Mouse (Mus musculus): ENCODE data around the gene Hspb1. TPM values are rescaled to one million over a fixed set of nuclear protein-coding genes. Genes with fewer than 3 reads are reported as not detected.

Gene Hspb1
- total RNA-seq, 2 experiments from 2014 or later: 6.9 to 9.4 TPM

DNA sequence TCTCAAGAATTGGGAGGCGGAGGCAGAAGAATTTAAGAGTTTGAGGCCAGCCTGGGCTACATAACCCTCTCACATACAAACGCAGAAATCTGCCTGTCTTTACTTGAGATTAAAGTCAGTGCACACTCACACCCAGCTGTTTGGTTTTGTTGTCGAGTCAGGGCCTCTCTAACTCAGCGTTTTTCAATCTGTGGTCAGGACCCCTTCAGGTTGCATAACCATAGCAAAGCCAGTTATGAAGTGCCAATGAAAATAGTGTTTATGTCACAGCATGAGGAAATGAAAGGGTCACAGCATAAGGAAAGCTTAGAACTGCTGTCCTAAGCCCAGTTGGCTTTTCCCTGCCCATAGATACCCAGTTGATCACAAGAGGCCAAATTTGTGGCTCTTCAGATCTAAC lies 19.1 kb downstream of the Hspb1 start:
- intact Hi-C loops (cut with DNase I): no loop called here
- DNase-seq (ENCODE audit: low spot score in 2 of 2): no peak

DNA sequence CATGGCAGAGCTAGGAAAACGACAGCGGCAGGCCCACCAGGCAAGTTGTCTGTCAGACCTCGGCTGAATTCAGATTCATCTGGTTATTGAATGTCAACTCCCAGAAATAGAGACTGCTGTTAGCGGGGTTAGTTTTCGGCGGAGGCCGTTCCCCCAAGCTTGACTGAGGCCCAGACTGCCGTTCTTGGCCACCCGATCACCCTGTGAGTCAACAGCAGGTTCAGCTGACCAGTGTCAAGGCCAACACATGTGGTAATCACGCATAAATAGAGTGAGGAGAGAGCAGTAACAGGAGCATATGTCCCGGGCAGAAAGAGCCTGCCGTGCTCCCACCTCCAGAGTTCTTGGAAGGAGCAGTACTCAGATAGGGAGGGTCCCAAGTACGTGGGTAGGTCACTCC lies 19.5 kb downstream of the Hspb1 start:
- intact Hi-C loops (cut with DNase I): no loop called here
- no peak for DNase-seq (ENCODE audit: low spot score in 2 of 2)

DNA sequence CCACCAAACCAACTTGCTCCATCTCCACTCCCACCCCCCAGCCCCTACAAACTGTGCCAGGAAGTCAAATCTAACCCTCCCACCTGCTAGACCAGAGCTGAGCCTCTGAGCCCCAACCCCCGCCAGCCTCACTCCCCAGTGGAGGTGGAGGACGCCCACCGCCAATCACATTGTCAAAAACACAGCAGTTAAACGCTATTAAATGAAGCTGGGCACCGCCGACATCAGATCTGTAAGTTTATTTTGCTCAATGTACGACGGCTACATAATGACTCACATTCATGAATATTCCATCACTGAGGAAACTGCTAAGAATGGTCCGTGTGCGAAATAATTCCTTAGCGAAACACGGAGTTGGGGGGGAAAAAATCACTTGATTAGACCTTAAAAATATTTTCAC lies 20.5 kb downstream of the Hspb1 start:
- peak in 1 of 2 experiments; percentile 51 for DNase-seq (ENCODE audit: low spot score in 2 of 2)
- intact Hi-C loops (cut with DNase I): no loop called here

DNA sequence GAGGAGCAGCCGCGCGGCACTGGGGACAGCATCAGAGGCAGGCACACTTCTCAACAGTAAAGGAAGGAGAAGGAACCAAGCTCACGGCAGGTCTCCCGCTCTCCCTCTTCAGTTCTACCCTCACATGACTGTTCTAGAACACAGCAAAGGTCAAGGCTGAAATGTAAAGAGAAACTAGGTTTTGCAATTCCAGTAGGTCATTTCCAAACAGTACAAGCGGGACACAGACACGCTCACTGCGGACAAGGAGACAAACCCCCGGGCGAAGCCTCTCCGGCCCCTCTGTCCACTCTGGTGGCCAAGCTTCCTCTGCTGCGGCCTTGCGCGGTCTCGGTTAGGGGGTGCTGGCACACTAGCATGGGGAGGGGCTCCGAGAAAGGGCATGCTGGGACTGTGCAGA lies 21.3 kb downstream of the Hspb1 start:
- DNase-seq (ENCODE audit: low spot score in 2 of 2): no peak
- intact Hi-C loops (cut with DNase I): no loop called here

DNA sequence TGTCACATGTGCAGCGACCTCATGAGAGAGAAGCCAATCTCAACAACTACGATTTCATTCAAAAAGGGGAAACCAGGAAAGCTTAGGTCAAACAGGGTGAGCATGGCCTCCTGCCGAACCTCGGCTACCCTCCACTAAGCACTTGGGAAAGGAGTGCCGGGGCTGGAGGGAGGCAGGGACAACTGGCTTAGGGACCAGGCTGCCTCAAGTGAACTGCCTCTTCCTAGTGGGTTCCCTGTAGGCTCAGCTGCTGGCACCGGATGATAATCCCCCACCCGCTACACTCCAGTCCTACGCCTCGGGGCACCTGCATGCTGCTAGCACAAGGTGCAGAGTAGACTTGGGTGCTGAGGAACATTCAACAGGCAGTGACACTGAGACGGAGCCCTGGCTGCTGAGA lies 21.9 kb downstream of the Hspb1 start:
- DNase-seq (ENCODE audit: low spot score in 2 of 2): no peak
- intact Hi-C loops (cut with DNase I): no loop called here

DNA sequence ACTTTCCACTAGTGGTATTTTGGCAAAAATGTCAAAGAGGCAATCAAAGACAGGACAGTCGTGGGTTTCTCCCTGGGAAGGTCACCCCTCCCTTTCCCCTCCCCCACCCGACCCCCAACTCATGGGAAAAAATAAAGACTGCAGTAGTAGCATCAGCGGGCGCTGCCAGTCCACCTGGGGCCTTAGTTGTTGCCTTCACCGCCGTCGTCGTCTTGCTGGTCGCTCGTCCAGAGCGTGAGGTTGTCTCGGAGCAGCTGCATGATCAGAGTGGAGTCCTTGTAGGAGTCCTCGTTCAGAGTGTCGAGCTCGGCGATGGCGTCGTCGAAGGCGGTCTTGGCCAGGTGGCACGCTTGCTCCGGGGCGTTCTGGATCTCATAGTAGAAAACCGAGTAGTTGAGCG lies 23.1 kb downstream of the Hspb1 start:
- no peak for DNase-seq (ENCODE audit: low spot score in 2 of 2)
- intact Hi-C loops (cut with DNase I): no loop called here

DNA sequence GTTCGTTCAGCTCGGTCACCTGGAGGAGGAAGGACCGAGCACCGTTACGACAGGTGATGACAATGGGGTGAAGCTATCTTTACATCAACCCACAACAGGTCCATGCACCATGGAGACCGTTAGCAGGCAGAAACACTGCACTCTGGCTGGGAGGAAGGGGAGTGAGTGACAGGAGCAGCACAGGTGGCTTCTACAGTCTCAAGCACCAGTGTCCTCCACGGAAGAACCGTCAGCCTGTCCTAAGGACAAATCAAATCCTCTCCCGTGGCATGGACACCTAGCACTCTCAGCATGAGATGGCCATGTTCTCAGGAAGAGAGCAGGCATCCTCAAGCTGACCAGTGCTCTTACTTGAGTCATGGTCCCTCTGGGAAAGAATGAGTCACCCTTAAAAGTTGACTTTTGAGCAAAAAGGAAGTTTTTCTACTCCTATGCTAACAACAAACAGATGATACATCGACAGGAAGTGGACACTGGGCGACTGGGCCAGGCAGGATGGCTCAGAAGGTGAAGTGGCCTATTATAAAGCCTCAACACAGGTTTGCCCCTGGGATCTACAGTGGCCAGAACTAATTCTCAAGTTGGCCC lies 24.0 kb downstream of the Hspb1 start:
- intact Hi-C loops (cut with DNase I): no loop called here
- DNase-seq (ENCODE audit: low spot score in 2 of 2): no peak

DNA sequence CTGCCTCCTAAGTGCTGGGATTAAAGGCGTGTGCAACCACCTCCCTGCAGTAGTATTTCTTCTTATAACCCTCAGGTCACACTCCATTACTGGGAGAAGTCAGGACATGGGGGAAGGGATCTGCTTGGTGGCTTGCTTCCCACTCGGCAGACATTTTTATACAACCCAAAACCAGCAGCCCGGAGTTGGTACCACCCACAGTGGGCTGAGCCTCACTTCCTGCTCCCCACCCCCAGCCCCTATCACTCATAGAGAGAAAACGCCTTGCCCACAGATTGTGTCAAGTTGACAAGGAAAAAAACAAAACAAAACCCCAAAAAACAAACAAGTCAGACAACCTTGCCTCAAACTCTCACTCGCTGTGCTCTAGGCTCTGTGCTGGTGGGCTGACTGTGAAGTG lies 25.5 kb downstream of the Hspb1 start:
- intact Hi-C loops (cut with DNase I): no loop called here
- DNase-seq (ENCODE audit: low spot score in 2 of 2): no peak

DNA sequence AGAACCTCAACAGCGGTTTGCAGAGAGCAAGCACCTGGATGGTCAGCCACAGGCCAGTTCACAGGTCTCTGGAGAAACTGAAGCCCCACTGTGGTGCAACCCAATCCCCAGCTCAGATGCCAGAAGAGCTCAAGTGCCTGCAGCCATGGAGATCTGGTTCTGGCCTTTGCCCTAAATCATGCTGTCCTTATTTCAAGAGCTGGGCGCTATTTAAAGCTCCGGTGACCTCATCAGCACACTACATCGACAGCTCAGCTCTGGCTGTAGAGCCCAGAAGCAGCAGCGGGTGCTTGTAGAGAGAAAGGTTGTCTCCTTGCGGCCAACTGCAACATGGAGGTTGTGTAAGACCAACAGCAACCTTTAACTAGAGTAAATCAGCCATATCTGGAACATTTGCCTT lies 26.4 kb downstream of the Hspb1 start:
- no peak for DNase-seq (ENCODE audit: low spot score in 2 of 2)
- intact Hi-C loops (cut with DNase I): no loop called here

DNA sequence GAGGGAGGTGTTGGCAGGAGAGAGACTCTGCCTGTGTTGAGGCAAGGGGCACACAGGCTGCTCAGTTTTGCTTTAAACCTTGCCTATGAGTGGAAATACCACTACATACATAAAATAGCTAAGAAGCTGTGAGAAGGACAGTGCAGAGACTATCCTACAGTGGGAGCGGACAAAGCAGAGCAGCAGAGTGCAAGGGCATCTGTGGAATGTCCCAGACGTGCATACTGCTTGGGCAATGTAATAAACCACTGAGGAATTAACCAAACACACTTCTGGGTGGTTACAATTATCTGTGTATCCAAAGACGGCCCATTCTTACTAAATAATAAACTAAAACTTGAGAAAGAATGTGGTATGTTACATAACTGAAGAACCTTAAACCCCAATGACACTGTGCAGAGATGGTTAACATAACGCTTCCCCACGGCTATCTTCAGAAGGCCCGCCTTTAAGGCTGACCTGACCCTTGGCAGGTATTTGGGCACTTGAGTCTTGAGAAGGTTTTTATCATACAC lies 28.4 kb downstream of the Hspb1 start:
- DNase-seq (ENCODE audit: low spot score in 2 of 2): no peak
- intact Hi-C loops (cut with DNase I): no loop called here

DNA sequence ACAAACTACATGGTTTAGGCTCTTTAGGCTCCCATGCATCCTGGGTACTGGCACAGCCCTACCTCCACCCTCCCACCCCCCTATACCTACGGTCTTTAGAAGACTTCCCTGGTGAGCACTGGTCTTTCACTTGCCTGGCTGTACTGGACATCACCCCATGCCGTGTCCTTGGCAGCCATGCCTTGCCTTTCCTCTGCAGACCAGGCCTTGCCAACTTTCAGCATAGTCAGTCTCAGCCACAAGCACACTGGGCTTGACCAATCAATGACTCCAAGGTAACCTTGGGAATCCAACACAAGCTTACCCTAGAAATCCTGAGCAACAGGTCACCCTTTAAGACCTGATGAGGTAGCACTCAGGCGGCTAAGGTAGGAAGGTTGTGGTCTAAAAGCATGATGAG lies 28.9 kb downstream of the Hspb1 start:
- intact Hi-C loops (cut with DNase I): no loop called here
- no peak for DNase-seq (ENCODE audit: low spot score in 2 of 2)

DNA sequence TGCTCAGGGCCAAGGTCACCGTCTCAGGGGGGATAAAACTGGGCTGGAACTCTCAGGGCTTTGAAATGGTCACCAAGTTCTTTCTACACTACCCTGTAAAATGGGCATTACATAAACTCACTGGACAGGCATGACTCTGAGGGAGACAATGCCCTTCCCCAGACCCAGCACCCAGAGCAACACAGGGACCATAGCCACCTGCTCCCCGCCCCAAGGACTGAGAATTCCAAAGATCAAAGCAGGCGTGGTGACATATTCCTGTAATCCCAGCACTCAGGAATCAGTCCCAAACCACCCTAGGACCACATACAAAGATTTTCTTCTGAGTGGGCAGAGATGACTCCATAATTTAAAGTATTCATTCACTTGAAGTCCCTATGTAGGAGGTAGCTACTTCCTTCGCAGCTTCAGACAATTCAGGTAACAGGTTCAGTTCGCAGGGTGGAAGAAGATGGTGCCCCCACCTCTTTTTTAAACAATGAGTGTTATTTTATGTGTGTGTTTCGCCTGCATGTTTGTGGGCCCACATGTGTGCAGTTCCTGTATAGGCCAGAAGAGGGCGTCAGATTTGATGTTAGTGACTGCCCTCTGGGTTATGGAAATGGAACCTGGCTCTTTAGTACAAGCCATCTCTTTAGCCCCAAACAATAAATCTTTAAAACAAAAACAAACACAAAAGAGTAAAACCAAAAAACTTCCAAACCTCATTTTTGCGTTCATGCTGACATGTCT lies 29.8 kb downstream of the Hspb1 start:
- intact Hi-C loops (cut with DNase I): no loop called here
- DNase-seq (ENCODE audit: low spot score in 2 of 2): no peak

DNA sequence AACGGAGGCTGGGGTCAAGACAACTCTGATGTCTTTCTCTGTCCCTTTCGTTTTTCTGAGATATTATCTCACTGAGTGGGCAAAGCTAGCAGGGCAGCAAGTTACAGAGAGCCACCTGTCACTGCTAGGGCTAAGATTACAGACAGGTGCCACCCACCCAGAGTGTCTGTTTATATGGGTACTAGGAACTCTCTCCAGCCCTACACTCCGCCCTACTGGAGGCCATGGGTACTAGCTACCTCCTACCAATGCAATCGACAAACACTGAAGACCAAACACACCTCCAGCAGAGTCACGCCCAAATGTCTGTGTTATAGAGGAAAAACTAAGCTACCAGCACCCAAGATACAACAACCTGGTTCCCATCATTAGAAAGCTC lies 30.3 kb downstream of the Hspb1 start:
- intact Hi-C loops (cut with DNase I): no loop called here
- no peak for DNase-seq (ENCODE audit: low spot score in 2 of 2)

DNA sequence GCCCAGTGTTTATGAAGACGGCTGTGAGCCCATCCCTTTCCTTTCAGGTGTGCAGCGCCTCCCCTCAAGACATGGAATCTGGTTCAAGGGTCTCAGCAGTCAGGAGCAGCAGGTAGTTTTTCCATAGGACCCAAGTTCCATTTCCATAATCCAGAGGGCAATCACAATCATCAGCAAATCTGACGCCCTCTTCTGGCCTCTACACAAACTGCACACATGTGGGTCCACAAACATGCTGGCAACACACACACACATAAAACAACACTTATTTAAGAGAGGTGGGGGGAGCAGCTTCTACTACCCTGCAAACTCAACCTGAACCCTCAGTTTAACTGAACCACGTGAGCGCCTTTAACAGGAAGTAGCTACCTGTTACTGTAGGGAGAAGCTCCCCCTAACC lies 30.9 kb downstream of the Hspb1 start:
- no peak for DNase-seq (ENCODE audit: low spot score in 2 of 2)
- intact Hi-C loops (cut with DNase I): no loop called here

DNA sequence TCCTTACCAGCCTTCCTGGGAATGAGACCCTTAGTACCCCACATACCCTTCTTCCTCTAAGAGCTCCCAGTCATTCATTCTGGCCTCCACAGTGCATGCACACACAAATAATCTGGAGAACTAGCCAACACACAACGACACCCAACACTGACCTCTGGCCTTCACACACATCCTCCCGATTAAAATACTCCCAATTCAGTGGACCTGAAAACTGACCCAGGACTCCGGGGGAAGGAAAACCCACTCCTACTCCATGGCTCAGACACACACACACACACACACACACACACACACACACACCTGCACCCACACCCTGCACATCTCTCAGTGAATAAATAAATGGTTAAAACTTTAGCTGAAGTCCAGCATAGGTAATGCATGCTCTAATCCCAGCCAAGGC lies 32.2 kb downstream of the Hspb1 start:
- intact Hi-C loops (cut with DNase I): no loop called here
- no peak for DNase-seq (ENCODE audit: low spot score in 2 of 2)

DNA sequence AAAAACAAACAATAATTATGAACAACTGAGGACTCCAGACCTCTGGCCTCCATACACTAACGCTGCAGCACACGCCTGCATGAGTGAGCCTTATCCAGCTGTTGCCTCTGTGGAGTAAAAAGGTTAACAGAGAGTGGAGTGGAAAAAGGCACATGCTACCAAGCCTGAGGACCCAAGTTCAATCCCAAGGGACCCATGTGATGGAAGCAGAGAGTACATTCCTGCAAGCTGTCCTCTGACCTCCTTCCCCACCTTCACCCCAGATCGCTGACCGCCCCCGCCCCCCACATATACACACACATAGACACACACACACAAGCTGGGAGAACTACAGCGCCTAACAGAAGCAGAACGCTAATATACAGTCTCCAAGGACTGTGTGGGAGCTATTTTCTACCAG lies 36.2 kb downstream of the Hspb1 start:
- DNase-seq (ENCODE audit: low spot score in 2 of 2): no peak
- intact Hi-C loops (cut with DNase I): no loop called here

DNA sequence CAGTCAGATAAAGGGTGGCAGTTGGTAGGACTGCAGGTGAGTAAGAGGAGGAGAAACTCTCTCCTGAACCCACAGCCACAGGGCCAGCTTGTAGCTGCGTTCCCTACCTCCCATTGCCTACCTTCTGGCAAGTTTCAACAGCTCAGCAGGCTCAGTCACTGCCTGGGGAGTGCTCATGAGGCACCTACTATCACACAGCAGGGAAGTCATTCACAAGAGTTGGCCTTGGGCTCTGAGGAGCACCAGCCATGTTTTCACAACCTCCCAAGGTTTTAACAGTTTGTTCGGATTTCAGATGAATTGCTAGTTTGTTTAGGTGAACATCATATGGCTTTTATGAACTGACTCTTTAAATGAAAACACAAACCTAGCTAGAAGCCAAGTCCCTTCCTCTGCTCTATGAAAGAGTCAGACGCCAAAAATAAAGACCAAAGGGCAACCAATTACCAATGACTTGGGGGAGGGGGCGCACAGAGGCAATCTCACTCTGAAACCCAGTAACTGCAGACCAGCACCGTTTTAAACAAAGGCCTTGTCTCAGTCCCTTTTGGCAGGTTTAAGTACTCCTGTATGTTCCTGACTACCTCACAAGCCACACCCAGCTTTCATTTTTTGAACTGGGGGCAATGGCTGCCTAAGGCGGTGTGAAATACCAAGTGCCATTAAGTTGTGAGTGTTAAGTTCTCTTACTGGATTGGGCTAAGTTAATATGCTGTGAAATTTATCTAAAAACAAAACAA lies 42.1 kb downstream of the Hspb1 start:
- intact Hi-C loops (cut with DNase I): no loop called here

DNA sequence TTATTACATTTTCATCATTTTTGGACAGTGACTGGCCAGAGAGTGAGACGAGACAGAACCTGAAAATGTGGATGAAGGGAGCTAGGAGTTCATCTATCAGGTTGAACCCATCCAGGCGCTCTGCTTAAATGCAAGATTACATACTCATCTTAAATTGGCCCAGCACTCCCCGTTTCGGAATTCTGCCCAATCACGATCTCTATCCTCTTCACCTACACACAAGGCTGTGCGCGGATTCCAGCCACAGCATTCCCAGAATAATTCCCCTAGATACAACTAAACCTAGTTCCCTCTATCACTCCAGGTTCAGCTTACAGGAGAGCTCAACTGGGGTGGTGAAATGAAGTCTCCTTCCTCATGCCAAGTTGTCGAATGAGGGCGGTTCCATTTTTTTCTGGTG lies 43.8 kb downstream of the Hspb1 start:
- peak; percentile 56 to 60 for DNase-seq (ENCODE audit: low spot score in 2 of 2)
- intact Hi-C loops (cut with DNase I): no loop called here

More for the DNA sequence above, 42.1 kb downstream of the Hspb1 start:
- DNase-seq (ENCODE audit: low spot score in 2 of 2): no peak

DNA sequence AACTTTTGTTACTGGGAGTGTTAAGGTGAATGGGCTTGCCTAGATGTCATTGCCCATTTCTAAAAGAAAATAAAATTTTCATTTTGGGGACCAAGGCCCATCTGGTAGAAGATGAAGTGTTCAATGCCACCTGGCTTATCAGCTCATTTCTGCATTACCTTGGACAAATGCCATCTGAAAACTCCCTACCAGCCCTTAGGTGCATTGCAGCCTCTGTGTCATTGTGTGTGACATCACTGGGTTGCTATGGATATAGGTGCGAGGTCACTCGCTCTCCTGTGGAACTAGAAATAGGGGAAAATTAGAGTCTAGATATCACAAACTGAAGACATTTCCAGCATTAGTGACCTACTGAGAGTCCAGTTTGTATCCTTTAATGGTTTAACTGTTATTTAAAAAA lies 44.6 kb downstream of the Hspb1 start:
- intact Hi-C loops (cut with DNase I): loop anchor here (2.0 kb wide), 1 partner anchor 30 kb away; no protein-coding TSS in a partner anchor
- DNase-seq (ENCODE audit: low spot score in 2 of 2): peak in 1 of 2 experiments; percentile 64

DNA sequence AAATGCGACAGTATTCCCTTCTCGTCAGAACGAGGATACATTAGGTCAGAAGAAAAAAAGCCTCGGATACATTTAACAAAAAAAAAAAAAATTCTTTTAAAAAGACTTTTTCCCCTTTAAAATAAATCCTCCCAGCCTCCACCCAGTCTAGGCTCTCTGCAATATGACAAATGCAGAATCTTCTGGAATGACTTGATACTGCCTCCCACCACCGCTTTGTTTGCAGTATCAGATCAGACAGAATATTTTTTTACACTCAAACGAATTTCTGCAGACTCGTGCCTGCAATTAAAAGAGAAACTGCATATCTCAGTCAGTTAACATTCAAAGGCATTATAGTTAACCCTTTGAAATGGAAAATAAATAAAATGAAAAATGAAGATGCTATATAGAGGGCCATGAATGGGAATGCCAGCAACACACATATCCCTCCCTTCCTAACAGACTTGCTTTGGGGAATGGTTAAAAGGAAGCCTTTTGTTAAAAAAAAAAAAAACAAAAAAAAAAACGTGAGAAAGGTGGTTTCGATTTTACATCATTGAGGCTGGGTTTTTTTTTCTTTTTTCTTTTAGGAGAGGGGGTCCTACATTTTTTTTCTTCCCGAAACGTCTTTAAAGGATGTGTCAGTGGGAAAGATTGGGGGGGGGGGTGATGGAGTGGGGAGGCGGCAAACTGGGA lies 45.6 kb downstream of the Hspb1 start:
- intact Hi-C loops (cut with DNase I): loop anchor here (2.0 kb wide), 1 partner anchor 29 kb away; no protein-coding TSS in a partner anchor
- no peak for DNase-seq (ENCODE audit: low spot score in 2 of 2)
